16 mouse cellular contexts compared by ENCODE assay signal in the genomic region with DNA sequence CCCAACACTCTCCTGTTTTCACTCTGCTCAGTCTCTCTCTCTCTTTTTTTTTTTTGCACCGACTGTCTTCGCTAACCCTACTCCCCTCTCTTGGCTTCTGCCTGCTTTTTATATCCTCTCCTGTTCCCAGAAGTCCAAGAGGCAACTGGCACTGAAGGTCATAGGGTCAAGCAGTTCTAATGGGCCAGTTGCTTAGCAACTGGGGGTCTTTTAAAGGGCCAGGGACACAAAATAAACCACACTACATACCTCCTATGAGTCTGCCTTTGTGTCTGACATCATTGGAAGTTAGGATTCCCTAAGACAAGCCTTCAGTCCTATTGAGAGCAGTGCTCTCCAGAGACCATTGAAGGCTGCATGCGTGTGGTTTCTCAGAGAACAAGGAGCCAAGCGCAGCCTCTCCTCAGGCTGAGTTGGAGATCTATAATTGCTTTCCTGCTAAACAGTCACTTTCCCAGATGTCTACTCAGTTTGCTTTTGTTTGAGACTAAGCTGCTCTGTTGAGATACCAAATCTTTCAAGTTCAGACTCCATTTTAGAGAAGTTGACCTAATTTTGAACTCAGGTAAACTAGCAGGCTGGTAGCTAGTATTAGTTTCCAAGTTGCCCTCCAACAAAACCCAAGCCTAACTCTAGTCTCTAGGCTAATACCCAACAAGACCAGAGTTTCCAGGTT. TPM values are rescaled to one million over a fixed set of nuclear protein-coding genes. Genes with fewer than 3 reads are reported as not detected.
DNase-seq lines count a peak whose midpoint lies in the region; ATAC-seq lines count a peak whose summit lies in the region.
"Had no signal": no experiment of that assay in that cellular context is flagged by ENCODE, and none has a peak within 500 bp of the region (broad histone marks: within the 10 kb centered on the region; RNA-seq: fewer than 3 reads in every experiment).

No protein-coding gene starts in this region.

- peaks cover 6% of the 10 kb centered on the region; the same call in 1 of the 2 replicates for H3K4me1 ChIP-seq in forebrain, embryonic 11.5 days (replicated peaks; ENCODE audit: control insufficient read depth, insufficient read depth, low read length)
- 0 out of 2 replicates have a peak, but pooled peaks cover 3% of the 10 kb centered on the region for H3K4me1 ChIP-seq in forebrain, embryonic 16.5 days (replicated peaks; ENCODE audit: control insufficient read depth, insufficient read depth, low read length)
- H3K4me1 ChIP-seq in midbrain, embryonic 11.5 days (ENCODE audit: control insufficient read depth, insufficient read depth, low read length), result peaks cover 10% of the 10 kb centered on the region
- peaks cover 11% of the 10 kb centered on the region; the same call in 1 of the 2 replicates for H3K4me1 ChIP-seq in midbrain, embryonic 13.5 days (replicated peaks)
- peaks cover 29% of the 10 kb centered on the region for H3K4me1 ChIP-seq in embryonic facial prominence, embryonic 10.5 days

- no peaks in the 10 kb centered on the region for H3K27me3 ChIP-seq in forebrain, embryonic 11.5 days (ENCODE audit: control insufficient read depth, insufficient read depth, low read length)
- no peaks in the 10 kb centered on the region for H3K27me3 ChIP-seq in forebrain, embryonic 16.5 days (replicated peaks; ENCODE audit: control insufficient read depth, insufficient read depth, low read length)
- H3K27me3 ChIP-seq in midbrain, embryonic 11.5 days (ENCODE audit: control insufficient read depth, insufficient read depth, low read length), result no peaks in the 10 kb centered on the region
- H3K27me3 ChIP-seq in midbrain, embryonic 13.5 days, result no peaks in the 10 kb centered on the region
- no peaks in the 10 kb centered on the region for H3K27me3 ChIP-seq in embryonic facial prominence, embryonic 10.5 days (replicated peaks; ENCODE audit: low read depth, poor library complexity, severe bottlenecking)
- H3K27me3 ChIP-seq: liver, embryonic 15.5 days had no signal

- H3K4me2 ChIP-seq in forebrain, embryonic 11.5 days (ENCODE audit: low read depth, low read length, severe bottlenecking), result no peak overlapping the region
- no peak overlapping the region for H3K4me2 ChIP-seq in forebrain, embryonic 16.5 days (ENCODE audit: low read length)
- no peak overlapping the region for H3K4me2 ChIP-seq in midbrain, embryonic 11.5 days
- H3K4me2 ChIP-seq in midbrain, embryonic 13.5 days (replicated peaks), result no peak overlapping the region
- H3K4me2 ChIP-seq: liver, embryonic 15.5 days had no signal

- no peak for DNase-seq in forebrain, embryonic 11.5 days (ENCODE audit: low spot score)
- peak; percentile 90 for DNase-seq in midbrain, embryonic 11.5 days (ENCODE audit: low spot score, missing footprints)
- DNase-seq in embryonic facial prominence, embryonic 10.5 days (ENCODE audit: low spot score), result peak; percentile 68
- peak; percentile 53 for DNase-seq in retina, embryonic 14.5 days (ENCODE audit: low spot score)
- no peak for DNase-seq in urinary bladder, postnatal 36 days (ENCODE audit: low spot score in 2 of 2)
- DNase-seq in Muller cell, postnatal 12 days (ENCODE audit: inconsistent ontology term), result no peak
- DNase-seq: adrenal gland, postnatal 36 days; cerebellum, postnatal 36 days; heart, adult 2 months; kidney, adult 18-20 months; kidney, postnatal 36 days; lung, postnatal 4 days; thymus, postnatal 25 days had no signal

- H3K9me3 ChIP-seq in forebrain, embryonic 11.5 days (ENCODE audit: control insufficient read depth, low read length), result no peaks in the 10 kb centered on the region
- H3K9me3 ChIP-seq in forebrain, embryonic 16.5 days (ENCODE audit: control insufficient read depth, low read length), result no peaks in the 10 kb centered on the region
- no peaks in the 10 kb centered on the region for H3K9me3 ChIP-seq in midbrain, embryonic 11.5 days (ENCODE audit: control insufficient read depth, low read length)
- no peaks in the 10 kb centered on the region for H3K9me3 ChIP-seq in midbrain, embryonic 13.5 days
- H3K9me3 ChIP-seq in embryonic facial prominence, embryonic 10.5 days, result no peaks in the 10 kb centered on the region
- H3K9me3 ChIP-seq: liver, embryonic 15.5 days had no signal

- WGBS in forebrain, embryonic 11.5 days, result 26% methylated on average over 4 of the region's 4 CpGs
- WGBS in forebrain, embryonic 16.5 days, result 19% methylated on average over 4 of the region's 4 CpGs
- 18% methylated on average over 4 of the region's 4 CpGs for WGBS in midbrain, embryonic 11.5 days
- WGBS in midbrain, embryonic 13.5 days, result 18% methylated on average over 4 of the region's 4 CpGs
- WGBS in embryonic facial prominence, embryonic 10.5 days, result 21% methylated on average over 4 of the region's 4 CpGs

- no peaks in the 10 kb centered on the region for H3K36me3 ChIP-seq in forebrain, embryonic 11.5 days (ENCODE audit: control insufficient read depth, insufficient read depth, low read length)
- H3K36me3 ChIP-seq in forebrain, embryonic 16.5 days (ENCODE audit: control insufficient read depth, insufficient read depth), result no peaks in the 10 kb centered on the region
- H3K36me3 ChIP-seq in midbrain, embryonic 11.5 days (ENCODE audit: control insufficient read depth, insufficient read depth, low read length), result no peaks in the 10 kb centered on the region
- H3K36me3 ChIP-seq in midbrain, embryonic 13.5 days, result 0 out of 2 replicates have a peak, but pooled peaks cover 3% of the 10 kb centered on the region
- H3K36me3 ChIP-seq in embryonic facial prominence, embryonic 10.5 days (replicated peaks), result 0 out of 2 replicates have a peak, but pooled peaks cover 11% of the 10 kb centered on the region
- H3K36me3 ChIP-seq: liver, embryonic 15.5 days had no signal

- ATAC-seq in forebrain, embryonic 11.5 days (replicated peaks; ENCODE audit: low FRiP score), result no peak
- no peak for ATAC-seq in forebrain, embryonic 16.5 days
- no peak; the same call in 1 of the 2 replicates for ATAC-seq in midbrain, embryonic 11.5 days (ENCODE audit: low FRiP score)
- ATAC-seq in midbrain, embryonic 13.5 days, result no peak

- peak overlapping the region; percentile 31 for H3K27ac ChIP-seq in forebrain, embryonic 11.5 days (ENCODE audit: low read depth, low read length)
- H3K27ac ChIP-seq in forebrain, embryonic 16.5 days (ENCODE audit: low read length), result no peak overlapping the region
- H3K27ac ChIP-seq in midbrain, embryonic 11.5 days (ENCODE audit: low read depth, low read length), result peak overlapping the region; percentile 51
- H3K27ac ChIP-seq in midbrain, embryonic 13.5 days, result no peak overlapping the region
- H3K27ac ChIP-seq in embryonic facial prominence, embryonic 10.5 days (replicated peaks), result peak overlapping the region; percentile 78
- H3K27ac ChIP-seq: heart, adult 2 months; liver, embryonic 15.5 days had no signal

- H3K4me3 ChIP-seq in forebrain, embryonic 11.5 days (ENCODE audit: low read depth, low read length), result no peak overlapping the region
- no peak overlapping the region for H3K4me3 ChIP-seq in forebrain, embryonic 16.5 days (replicated peaks; ENCODE audit: low read length)
- H3K4me3 ChIP-seq in midbrain, embryonic 11.5 days (ENCODE audit: low read depth, low read length), result no peak overlapping the region
- H3K4me3 ChIP-seq in midbrain, embryonic 13.5 days (replicated peaks), result no peak overlapping the region
- 0 out of 2 replicates have a peak overlapping the region, but pooled peaks have one; percentile 18 for H3K4me3 ChIP-seq in embryonic facial prominence, embryonic 10.5 days
- H3K4me3 ChIP-seq: heart, adult 2 months; liver, embryonic 15.5 days had no signal

- 0 out of 2 replicates have a peak overlapping the region, but pooled peaks have one; percentile 5 for H3K9ac ChIP-seq in forebrain, embryonic 11.5 days (ENCODE audit: low read length)
- no peak overlapping the region for H3K9ac ChIP-seq in forebrain, embryonic 16.5 days (replicated peaks; ENCODE audit: low read depth, low read length)
- H3K9ac ChIP-seq in midbrain, embryonic 11.5 days (ENCODE audit: low read length), result no peak overlapping the region
- no peak overlapping the region for H3K9ac ChIP-seq in midbrain, embryonic 13.5 days (replicated peaks)
- H3K9ac ChIP-seq: liver, embryonic 15.5 days had no signal

RNA-seq across cellular contexts. Expression of gene B230219D22Rik, which starts 4.9 kb away (rescaled TPM):
- 68.4 and 74.3 TPM in 2 replicates for polyA plus RNA-seq in forebrain, embryonic 11.5 days (2014; fragmentation: Nextera tagmentation; extraction: Ambion mirVana)
- polyA plus RNA-seq in forebrain, embryonic 16.5 days (2015; fragmentation: Nextera tagmentation; extraction: Ambion mirVana), result 74.6 and 74.9 TPM in 2 replicates
- polyA plus RNA-seq in midbrain, embryonic 11.5 days (2014; fragmentation: Nextera tagmentation; extraction: Ambion mirVana), result 66.0 and 72.3 TPM in 2 replicates
- polyA plus RNA-seq in midbrain, embryonic 13.5 days (2015; fragmentation: Nextera tagmentation; extraction: Ambion mirVana), result 69.3 and 72.6 TPM in 2 replicates
- polyA plus RNA-seq in embryonic facial prominence, embryonic 10.5 days (2016; fragmentation: Nextera tagmentation; extraction: Ambion mirVana), result 55.5 and 60.7 TPM in 2 replicates

RNA-seq across cellular contexts. Expression of gene Txndc15, which starts 26.4 kb away (rescaled TPM):
- 83.3 and 84.1 TPM in 2 replicates for polyA plus RNA-seq in forebrain, embryonic 11.5 days (2014; fragmentation: Nextera tagmentation; extraction: Ambion mirVana)
- 121 and 125 TPM in 2 replicates for polyA plus RNA-seq in forebrain, embryonic 16.5 days (2015; fragmentation: Nextera tagmentation; extraction: Ambion mirVana)
- 91.4 and 101 TPM in 2 replicates for polyA plus RNA-seq in midbrain, embryonic 11.5 days (2014; fragmentation: Nextera tagmentation; extraction: Ambion mirVana)
- polyA plus RNA-seq in midbrain, embryonic 13.5 days (2015; fragmentation: Nextera tagmentation; extraction: Ambion mirVana), result 121 and 129 TPM in 2 replicates
- polyA plus RNA-seq in embryonic facial prominence, embryonic 10.5 days (2016; fragmentation: Nextera tagmentation; extraction: Ambion mirVana), result 65.1 and 68.0 TPM in 2 replicates

RNA-seq across cellular contexts. Expression of gene Pcbd2, which starts 39.1 kb away (rescaled TPM):
- polyA plus RNA-seq in forebrain, embryonic 11.5 days (2014; fragmentation: Nextera tagmentation; extraction: Ambion mirVana), result 25.8 and 32.9 TPM in 2 replicates
- 15.3 and 16.3 TPM in 2 replicates for polyA plus RNA-seq in forebrain, embryonic 16.5 days (2015; fragmentation: Nextera tagmentation; extraction: Ambion mirVana)
- polyA plus RNA-seq in midbrain, embryonic 11.5 days (2014; fragmentation: Nextera tagmentation; extraction: Ambion mirVana), result 30.4 and 34.9 TPM in 2 replicates
- 19.7 and 23.0 TPM in 2 replicates for polyA plus RNA-seq in midbrain, embryonic 13.5 days (2015; fragmentation: Nextera tagmentation; extraction: Ambion mirVana)
- polyA plus RNA-seq in embryonic facial prominence, embryonic 10.5 days (2016; fragmentation: Nextera tagmentation; extraction: Ambion mirVana), result 36.3 and 43.7 TPM in 2 replicates

RNA-seq across cellular contexts. Expression of gene Ddx46, which starts 53.2 kb away (rescaled TPM):
- 56.8 and 58.2 TPM in 2 replicates for polyA plus RNA-seq in forebrain, embryonic 11.5 days (2014; fragmentation: Nextera tagmentation; extraction: Ambion mirVana)
- 34.2 and 36.4 TPM in 2 replicates for polyA plus RNA-seq in forebrain, embryonic 16.5 days (2015; fragmentation: Nextera tagmentation; extraction: Ambion mirVana)
- polyA plus RNA-seq in midbrain, embryonic 11.5 days (2014; fragmentation: Nextera tagmentation; extraction: Ambion mirVana), result 48.4 and 63.1 TPM in 2 replicates
- polyA plus RNA-seq in midbrain, embryonic 13.5 days (2015; fragmentation: Nextera tagmentation; extraction: Ambion mirVana), result 31.3 and 33.5 TPM in 2 replicates
- polyA plus RNA-seq in embryonic facial prominence, embryonic 10.5 days (2016; fragmentation: Nextera tagmentation; extraction: Ambion mirVana), result 44.7 and 47.4 TPM in 2 replicates

Comparison
In these comparisons a context has a peak if more than half of its experiments do, and no peak if none do; other contexts are left out.
1. H3K27ac ChIP-seq: peak in forebrain, embryonic 11.5 days (single experiment), midbrain, embryonic 11.5 days (single experiment) and embryonic facial prominence, embryonic 10.5 days (single experiment); none in forebrain, embryonic 16.5 days (single experiment) and midbrain, embryonic 13.5 days (single experiment).
2. DNase-seq: peak in midbrain, embryonic 11.5 days (single experiment), embryonic facial prominence, embryonic 10.5 days (single experiment) and retina, embryonic 14.5 days (single experiment); none in forebrain, embryonic 11.5 days (single experiment), urinary bladder, postnatal 36 days (0 of 2) and Muller cell, postnatal 12 days (single experiment).